Mouse (Mus musculus): Measurements from ENCODE around the gene Eng. TPM values are rescaled to one million over a fixed set of nuclear protein-coding genes. Genes with fewer than 3 reads are reported as not detected.

Gene Eng
- total and polyA plus RNA-seq, 3 experiments = 0.08 to 0.47 (median 0.13) TPM

GRCm38 (mm10) chr2:32705018-32705417 lies 58.6 kb downstream of the Eng start:
- no peaks in the 10 kb centered on the region for H3K27me3 ChIP-seq (replicated peaks)
- H3K9me3 ChIP-seq (replicated peaks; ENCODE audit: low read length) = no peaks in the 10 kb centered on the region
- peaks cover 7 to 13% of the 10 kb centered on the region in 2 experiments for H3K4me1 ChIP-seq (ENCODE audit: control insufficient read depth in 1 of 2, insufficient read depth in 2 of 2)
- peaks cover 70 to 90% of the 10 kb centered on the region in 2 experiments for H3K36me3 ChIP-seq (replicated peaks in 1 of 2; ENCODE audit: control insufficient read depth in 1 of 2, insufficient read depth in 1 of 2, low read length in 1 of 2)
- in situ Hi-C loops (cut with MboI; ENCODE audit: low pct_ligation_motif_present, low pct_unique_long_range_greater_than_20kb, low sequenced_read_pairs) = no loop called here
- no peak overlapping the region for H3K4me3 ChIP-seq (replicated peaks in 1 of 3; ENCODE audit: low read depth in 2 of 3, low read length in 2 of 3, poor library complexity in 1 of 3)
- TF ChIP-seq POLR2A (IDR thresholded peaks at IDR 0.05; ENCODE audit: low read depth, low read length) = peak; percentile 4; the same call in 1 of the 2 replicates
- TF ChIP-seq TCF12 (IDR thresholded peaks at IDR 0.05; ENCODE audit: low read depth, low read length) = no peak
- no peak overlapping the region for H3K4me2 ChIP-seq (ENCODE audit: insufficient read depth, low read depth, poor library complexity, severe bottlenecking)
- dilution Hi-C loops (cut with MboI; ENCODE audit: extremely low pct_ligation_motif_present, extremely low pct_unique_long_range_greater_than_20kb, low sequenced_read_pairs) = no loop called here
- H3K79me2 ChIP-seq (replicated peaks; ENCODE audit: control insufficient read depth, extremely low read depth, insufficient read depth, poor library complexity, severe bottlenecking) = peaks cover 28% of the 10 kb centered on the region
- no peak for DNase-seq (ENCODE audit: extremely low read depth)
- H3K9ac ChIP-seq (ENCODE audit: insufficient read depth, low read depth) = no peak overlapping the region
- H3K27ac ChIP-seq (ENCODE audit: insufficient read depth, low read depth) = no peak overlapping the region

DNA sequence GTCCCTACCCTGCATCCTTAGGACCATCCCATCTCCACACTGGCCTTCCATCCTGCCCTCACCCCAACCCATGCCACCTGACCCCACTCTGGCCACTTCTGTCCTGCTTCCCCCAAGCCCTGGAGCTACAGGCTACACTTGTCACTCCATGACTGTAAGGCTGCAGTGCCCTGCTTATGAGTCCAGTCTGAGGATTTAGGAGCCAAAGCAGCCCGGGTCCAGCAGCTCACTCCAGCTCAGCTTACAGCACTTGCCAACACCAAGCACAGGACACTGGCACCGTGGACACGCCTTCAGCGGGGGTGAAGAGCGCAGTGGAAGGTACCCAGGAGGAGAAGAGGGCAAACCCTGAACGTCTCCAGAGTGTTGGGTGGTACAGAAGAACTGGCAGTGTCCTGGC lies 60.6 kb downstream of the Eng start:
- H3K27me3 ChIP-seq (replicated peaks) = no peaks in the 10 kb centered on the region
- TF ChIP-seq E2F4 (IDR thresholded peaks at IDR 0.05; ENCODE audit: insufficient replicate concordance, low read depth, low read length) (no peak), POLR2AphosphoS2 (IDR thresholded peaks at IDR 0.05; ENCODE audit: low read depth, low read length) (no peak), NELFE (IDR thresholded peaks at IDR 0.05; ENCODE audit: low read depth, low read length) (no peak), CHD1 (IDR thresholded peaks at IDR 0.05; ENCODE audit: low read depth, low read length) (no peak), MXI1 (IDR thresholded peaks at IDR 0.05; ENCODE audit: low read depth, low read length) (no peak), KAT2A (IDR thresholded peaks at IDR 0.05; ENCODE audit: insufficient replicate concordance, low read length) (no peak), POLR2A (IDR thresholded peaks at IDR 0.05; ENCODE audit: low read depth, low read length) (0 out of 2 replicates have a peak, but pooled peaks have one; percentile 11), HCFC1 (IDR thresholded peaks at IDR 0.05; ENCODE audit: low read depth, low read length) (no peak)
- no peak for DNase-seq (ENCODE audit: extremely low read depth)
- H3K9me3 ChIP-seq (replicated peaks; ENCODE audit: low read length) = no peaks in the 10 kb centered on the region
- no peak overlapping the region for H3K4me2 ChIP-seq (ENCODE audit: insufficient read depth, low read depth, poor library complexity, severe bottlenecking)
- no peak overlapping the region for H3K27ac ChIP-seq (ENCODE audit: insufficient read depth, low read depth)
- H3K36me3 ChIP-seq (replicated peaks in 1 of 2; ENCODE audit: control insufficient read depth in 1 of 2, insufficient read depth in 1 of 2, low read length in 1 of 2) = peaks cover 73 to 90% of the 10 kb centered on the region in 2 experiments
- in situ Hi-C loops (cut with MboI; ENCODE audit: low pct_ligation_motif_present, low pct_unique_long_range_greater_than_20kb, low sequenced_read_pairs) (no loop called here), dilution Hi-C loops (cut with MboI; ENCODE audit: extremely low pct_ligation_motif_present, extremely low pct_unique_long_range_greater_than_20kb, low sequenced_read_pairs) (no loop called here)
- H3K4me3 ChIP-seq (replicated peaks in 1 of 3; ENCODE audit: low read depth in 2 of 3, low read length in 2 of 3, poor library complexity in 1 of 3) = no peak overlapping the region
- H3K9ac ChIP-seq (ENCODE audit: insufficient read depth, low read depth) = no peak overlapping the region
- peaks cover 16 to 28% of the 10 kb centered on the region in 2 experiments for H3K4me1 ChIP-seq (ENCODE audit: control insufficient read depth in 1 of 2, insufficient read depth in 2 of 2)
- peaks cover 47% of the 10 kb centered on the region for H3K79me2 ChIP-seq (replicated peaks; ENCODE audit: control insufficient read depth, extremely low read depth, insufficient read depth, poor library complexity, severe bottlenecking)

DNA sequence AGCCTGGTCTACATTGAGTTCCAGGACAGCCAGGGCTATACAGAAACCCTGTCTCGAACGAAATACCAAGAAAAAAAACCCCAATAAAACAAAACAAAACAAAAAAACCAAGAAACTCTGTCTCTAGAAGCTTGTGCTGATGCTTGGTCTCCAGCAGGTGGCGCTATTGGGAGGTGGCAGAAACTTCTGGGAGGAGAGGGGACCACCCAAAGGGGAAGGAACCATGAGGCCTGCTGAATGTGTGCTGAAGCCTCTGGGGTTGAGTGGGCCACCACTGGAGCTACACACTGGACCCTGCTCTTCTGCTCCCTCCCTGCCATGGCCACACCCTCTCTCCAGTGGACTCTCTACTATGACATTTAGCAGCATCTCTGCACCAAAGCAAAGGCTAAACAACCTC lies 62.2 kb downstream of the Eng start:
- DNase-seq (ENCODE audit: extremely low read depth) = peak; percentile 77
- H3K27me3 ChIP-seq (replicated peaks) = no peaks in the 10 kb centered on the region
- in situ Hi-C loops (cut with MboI; ENCODE audit: low pct_ligation_motif_present, low pct_unique_long_range_greater_than_20kb, low sequenced_read_pairs) = no loop called here
- H3K4me3 ChIP-seq (replicated peaks in 1 of 3; ENCODE audit: low read depth in 2 of 3, low read length in 2 of 3, poor library complexity in 1 of 3) = no peak overlapping the region
- H3K79me2 ChIP-seq (replicated peaks; ENCODE audit: control insufficient read depth, extremely low read depth, insufficient read depth, poor library complexity, severe bottlenecking) = peaks cover 52% of the 10 kb centered on the region
- H3K4me2 ChIP-seq (ENCODE audit: insufficient read depth, low read depth, poor library complexity, severe bottlenecking) = no peak overlapping the region
- peaks cover 16 to 30% of the 10 kb centered on the region in 2 experiments for H3K4me1 ChIP-seq (ENCODE audit: control insufficient read depth in 1 of 2, insufficient read depth in 2 of 2)
- dilution Hi-C loops (cut with MboI; ENCODE audit: extremely low pct_ligation_motif_present, extremely low pct_unique_long_range_greater_than_20kb, low sequenced_read_pairs) = no loop called here
- peaks cover 62 to 74% of the 10 kb centered on the region in 2 experiments for H3K36me3 ChIP-seq (replicated peaks in 1 of 2; ENCODE audit: control insufficient read depth in 1 of 2, insufficient read depth in 1 of 2, low read length in 1 of 2)
- no peak overlapping the region for H3K27ac ChIP-seq (ENCODE audit: insufficient read depth, low read depth)
- TF ChIP-seq GABPA (IDR thresholded peaks at IDR 0.05; ENCODE audit: insufficient replicate concordance, low read depth, low read length) (no peak), SMC3 (IDR thresholded peaks at IDR 0.05; ENCODE audit: low read depth, low read length) (peak; percentile 62), RAD21 (IDR thresholded peaks at IDR 0.05; ENCODE audit: low read depth, low read length) (peak; percentile 51), CTCF (conservative IDR thresholded peaks at IDR 0.05 in 1 of 2, IDR thresholded peaks at IDR 0.05 in 1 of 2; ENCODE audit: low read depth in 2 of 2, low read length in 2 of 2) (peak; percentile 65 to 79), ZKSCAN1 (IDR thresholded peaks at IDR 0.05; ENCODE audit: borderline replicate concordance, low read depth, low read length) (peak; percentile 45; the same call in 1 of the 2 replicates), MYC (IDR thresholded peaks at IDR 0.05; ENCODE audit: low read depth, low read length) (no peak), RCOR1 (conservative IDR thresholded peaks at IDR 0.05; ENCODE audit: low read depth, low read length) (no peak), POLR2A (IDR thresholded peaks at IDR 0.05; ENCODE audit: low read depth, low read length) (no peak)
- H3K9me3 ChIP-seq (replicated peaks; ENCODE audit: low read length) = no peaks in the 10 kb centered on the region
- no peak overlapping the region for H3K9ac ChIP-seq (ENCODE audit: insufficient read depth, low read depth)
